Mouse (Mus musculus) liver, adult 2 months (tissue): Measurements from ENCODE around the gene Ptprg.

Source experiments
- CTCF ChIP-seq: fragments of 200-500 bp; IDR thresholded peaks from 2 replicates; pipeline ENCODE4 v1.5.1; 2011; ENCODE audit warnings: low read depth, low read length, control low read depth
- POLR2A ChIP-seq: fragments of 200-500 bp; IDR thresholded peaks from 2 replicates; pipeline ENCODE4 v1.6.1; 2011; ENCODE audit warnings: low read length, control low read depth; ENCODE audit not compliant: insufficient read depth; ENCODE audit errors: extremely low read depth

DNA sequence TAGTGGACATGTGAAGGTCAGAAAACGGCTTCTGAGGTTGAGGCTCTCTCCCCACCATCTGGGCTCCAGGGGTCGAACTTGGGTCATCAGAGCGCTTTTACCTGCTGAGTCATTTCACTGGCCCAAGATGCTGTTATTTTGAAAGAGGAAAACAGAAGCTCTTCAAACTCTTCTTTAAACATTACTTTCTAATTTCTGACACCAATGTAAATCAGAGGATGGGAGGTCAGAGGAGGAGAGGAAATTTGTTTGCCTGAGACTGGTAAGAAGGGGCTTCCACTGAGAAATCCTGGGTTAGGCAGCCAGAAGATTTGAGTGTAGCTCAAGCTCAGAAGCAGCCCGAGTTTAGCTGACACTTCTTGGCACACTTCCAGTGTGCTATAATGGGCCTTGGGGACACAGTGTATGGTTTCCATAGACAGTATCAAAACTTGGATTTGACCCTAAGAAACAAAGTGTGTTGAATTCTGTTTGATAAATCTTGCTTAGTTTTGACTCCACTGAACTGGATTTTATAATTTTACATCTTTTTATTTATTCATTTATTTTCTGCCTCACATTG lies 221.2 kb downstream of the Ptprg start:
- TF ChIP-seq CTCF (no peak), POLR2A (no peak)
